Mouse (Mus musculus): ENCODE data around the gene Rnf130. TPM values are rescaled to one million over a fixed set of nuclear protein-coding genes. Genes with fewer than 3 reads are reported as not detected.

Rnf130 gene
- polyA plus RNA-seq (2015; fragmentation: Nextera tagmentation; extraction: Ambion mirVana): 39.7 and 40.9 TPM in 2 replicates

DNA sequence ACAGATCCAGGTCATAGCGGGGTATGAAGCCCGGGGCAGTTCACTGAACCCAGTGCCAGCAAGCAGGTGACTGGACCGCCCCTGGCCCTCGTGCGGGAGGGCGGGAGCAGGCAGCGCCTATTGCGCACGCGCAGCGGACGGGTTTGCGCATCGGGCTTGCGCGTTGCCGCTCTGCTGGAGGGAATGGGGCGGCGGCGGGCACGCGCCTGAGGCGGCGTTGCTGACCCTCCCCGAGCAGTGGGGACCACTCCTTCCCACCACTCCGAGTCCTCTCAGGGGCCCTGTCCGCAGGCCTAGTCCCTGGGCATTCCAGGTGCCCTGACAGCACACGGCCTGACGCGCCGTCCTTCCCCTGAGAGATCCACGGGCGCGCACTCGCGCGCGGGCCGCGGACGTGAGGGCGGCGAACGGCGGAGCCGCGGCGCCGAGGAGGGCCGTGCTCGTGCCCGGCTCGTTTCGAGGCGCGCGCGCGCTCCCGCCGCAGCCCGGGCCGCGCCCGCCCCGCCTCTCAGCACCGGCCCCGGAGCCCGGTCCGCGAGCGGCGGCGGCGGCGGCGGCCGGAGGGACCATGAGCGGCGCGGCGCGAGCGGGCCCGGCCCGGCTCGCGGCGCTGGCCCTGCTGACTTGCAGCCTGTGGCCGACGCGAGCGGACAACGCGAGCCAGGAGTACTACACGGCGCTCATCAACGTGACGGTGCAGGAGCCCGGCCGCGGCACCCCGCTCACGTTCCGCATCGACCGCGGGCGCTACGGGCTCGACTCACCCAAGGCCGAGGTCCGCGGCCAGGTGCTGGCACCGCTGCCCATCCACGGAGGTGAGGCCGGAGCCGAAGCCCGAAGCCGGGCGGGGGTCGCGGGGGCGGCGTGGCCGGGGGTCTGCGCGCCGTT lies at the start of gene Rnf130:
Rnf130 (plus strand) TSS at position 514 of the 888 bp plus-strand sequence.

DNA sequence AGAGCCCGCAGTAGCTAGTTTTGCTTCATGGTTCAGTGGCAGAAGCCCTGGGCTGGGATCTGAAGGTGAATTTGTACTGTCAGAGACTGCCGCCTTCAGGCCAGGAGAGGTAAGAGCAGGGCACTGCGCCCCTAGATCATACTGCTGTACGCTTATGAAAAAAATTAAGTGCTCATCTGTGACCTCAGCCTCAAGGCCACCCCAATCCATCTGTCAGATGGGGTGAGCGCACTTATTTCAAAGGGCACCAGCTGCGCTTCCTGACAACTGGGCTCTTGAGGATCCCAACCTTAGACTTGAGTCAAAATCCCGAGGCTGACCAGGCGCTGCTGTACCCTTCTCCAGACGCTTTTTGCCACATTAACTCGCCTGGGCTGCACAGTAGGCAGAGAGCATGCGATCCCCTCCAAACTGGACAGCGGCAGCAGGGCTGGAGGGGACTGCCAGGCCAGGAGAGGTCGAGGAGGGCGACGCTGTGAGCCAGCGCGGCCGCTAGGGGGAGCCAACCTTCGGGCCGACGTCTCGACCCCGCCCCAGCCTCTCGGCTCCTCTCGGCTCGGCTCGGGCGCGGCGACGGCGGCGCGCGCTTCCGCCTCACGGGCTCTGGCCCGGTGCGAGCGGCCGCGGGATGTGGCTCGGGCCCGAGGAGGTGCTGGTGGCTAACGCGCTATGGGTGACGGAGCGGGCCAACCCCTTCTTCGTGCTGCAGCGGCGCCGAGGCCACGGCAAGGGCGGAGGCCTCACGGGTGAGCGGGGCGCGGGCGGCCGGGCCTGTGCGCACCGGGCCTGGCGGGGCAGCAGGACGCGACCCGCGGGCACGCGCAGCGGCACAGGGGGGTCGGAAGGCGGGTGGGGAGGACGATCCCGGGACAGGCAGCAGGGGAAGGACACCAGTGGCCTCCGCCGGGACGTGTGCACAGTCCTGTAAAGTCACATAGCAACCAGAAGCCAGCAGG lies 105.9 kb downstream of the Rnf130 start, which contains the start of gene Tbc1d9b:
Tbc1d9b (plus strand) TSS at position 586 of the 956 bp plus-strand sequence.

MicroRNA genes within 50 kb of the gene (microRNA counts, 519-probe panel; counts per million panel counts)
- 2,276 counts per million, percentile 30 among the panel's probes with 10 or more counts for microRNA mmu-miR-340-3p
- 3,844 counts per million, percentile 68 among the panel's probes with 10 or more counts for microRNA mmu-miR-340-5p

Small RNA genes within 50 kb of the gene (microRNA-seq; reads per million reads assigned to microRNA genes)
- 135 reads per million, percentile 50 among the genes with 10 or more reads in this experiment for gene Mir340

Other genes with a start within 250 kb of the Rnf130 start
- gene Gfpt2, start 231.2 kb upstream of the Rnf130 start, polyA plus RNA-seq (2015; fragmentation: Nextera tagmentation; extraction: Ambion mirVana): 15.9 and 18.1 TPM in 2 replicates
- 19.3 and 23.2 TPM in 2 replicates for gene Mapk9, start 178.6 kb upstream of the Rnf130 start, polyA plus RNA-seq (2015; fragmentation: Nextera tagmentation; extraction: Ambion mirVana)
- 0.25 and 0.64 TPM in 2 replicates for gene Rasgef1c, start 123.5 kb upstream of the Rnf130 start, polyA plus RNA-seq (2015; fragmentation: Nextera tagmentation; extraction: Ambion mirVana)
- gene Tbc1d9b, start 106.0 kb downstream of the Rnf130 start, polyA plus RNA-seq (2015; fragmentation: Nextera tagmentation; extraction: Ambion mirVana): 21.1 and 23.4 TPM in 2 replicates
- 5.9 and 6.4 TPM in 2 replicates for gene Mrnip, start 149.1 kb downstream of the Rnf130 start, polyA plus RNA-seq (2015; fragmentation: Nextera tagmentation; extraction: Ambion mirVana)
- gene Sqstm1, start 185.5 kb downstream of the Rnf130 start, polyA plus RNA-seq (2015; fragmentation: Nextera tagmentation; extraction: Ambion mirVana): 229 and 266 TPM in 2 replicates
- 23.9 and 25.8 TPM in 2 replicates for gene Mgat4b, start 185.5 kb downstream of the Rnf130 start, polyA plus RNA-seq (2015; fragmentation: Nextera tagmentation; extraction: Ambion mirVana)
- gene Ltc4s, start 213.3 kb downstream of the Rnf130 start, polyA plus RNA-seq (2015; fragmentation: Nextera tagmentation; extraction: Ambion mirVana): 8.2 and 41.4 TPM in 2 replicates